Mouse (Mus musculus): ENCODE measurements around the gene Sars2. TPM values are rescaled to one million over a fixed set of nuclear protein-coding genes. Genes with fewer than 3 reads are reported as not detected.
A peak's percentile ranks its signal among the peaks of the same experiment; 100 is the strongest.

The Sars2 gene
- polyA plus RNA-seq, 1 experiment from 2014 or later = 22.4 TPM

GRCm38 (mm10) chr7:28720753-28721537 is 20.8 kb upstream of the Sars2 start:
- no peak overlapping the region for H3K9ac ChIP-seq (ENCODE audit: low read length)
- H3K4me3 ChIP-seq (replicated peaks; ENCODE audit: low read length) = no peak overlapping the region
- WGBS = 62% methylated on average over 3 of the region's 3 CpGs
- H3K4me1 ChIP-seq (ENCODE audit: control insufficient read depth, insufficient read depth, low read length) = no peaks in the 10 kb centered on the region
- H3K27ac ChIP-seq (ENCODE audit: low read length) = no peak overlapping the region
- H3K9me3 ChIP-seq (replicated peaks; ENCODE audit: control insufficient read depth, low read length) = no peaks in the 10 kb centered on the region
- H3K27me3 ChIP-seq (ENCODE audit: control insufficient read depth, insufficient read depth, low read length) = no peaks in the 10 kb centered on the region
- no peaks in the 10 kb centered on the region for H3K36me3 ChIP-seq (ENCODE audit: control insufficient read depth, insufficient read depth, low read length)
- H3K4me2 ChIP-seq (ENCODE audit: low read depth, low read length) = no peak overlapping the region
- no peak for ATAC-seq (ENCODE audit: insufficient read depth, low FRiP score)

- no peak overlapping the region for H3K27ac ChIP-seq (ENCODE audit: low read length)
- H3K36me3 ChIP-seq (ENCODE audit: control insufficient read depth, insufficient read depth, low read length) = no peaks in the 10 kb centered on the region
- no peaks in the 10 kb centered on the region for H3K4me1 ChIP-seq (ENCODE audit: control insufficient read depth, insufficient read depth, low read length)
- no peaks in the 10 kb centered on the region for H3K9me3 ChIP-seq (replicated peaks; ENCODE audit: control insufficient read depth, low read length)
- 86% methylated on average over 7 of the region's 7 CpGs for WGBS
- ATAC-seq (ENCODE audit: insufficient read depth, low FRiP score) = no peak
- no peak overlapping the region for H3K4me3 ChIP-seq (replicated peaks; ENCODE audit: low read length)
- H3K9ac ChIP-seq (ENCODE audit: low read length) = no peak overlapping the region
- H3K4me2 ChIP-seq (ENCODE audit: low read depth, low read length) = no peak overlapping the region
- H3K27me3 ChIP-seq (ENCODE audit: control insufficient read depth, insufficient read depth, low read length) = no peaks in the 10 kb centered on the region
Measured at GRCm38 (mm10) chr7:28722079-28722478, 19.7 kb upstream of the Sars2 start.

DNA sequence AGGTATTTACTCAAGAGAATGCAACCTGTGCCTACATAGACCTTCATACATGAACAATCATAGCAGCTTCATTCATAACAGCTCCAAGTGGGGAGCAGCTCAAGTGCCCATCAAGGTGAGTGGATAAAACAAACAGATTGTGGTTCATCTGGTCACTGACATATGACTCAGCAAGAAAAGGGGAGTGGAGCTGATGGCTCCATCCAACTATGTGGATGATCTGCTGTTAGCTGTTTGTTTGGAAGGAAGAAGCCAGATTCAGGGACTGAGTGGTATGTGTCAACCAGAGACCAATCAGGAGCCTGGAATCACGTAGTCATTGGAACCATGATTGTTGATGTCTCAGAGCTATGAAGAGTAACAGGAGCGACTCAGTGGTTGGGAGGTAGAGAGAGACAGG is 17.2 kb upstream of the Sars2 start:
- WGBS = 89% methylated on average over 2 of the region's 2 CpGs
- Histone ChIP-seq H3K27ac (ENCODE audit: low read length) (no peak overlapping the region), H3K4me3 (replicated peaks; ENCODE audit: low read length) (no peak overlapping the region), H3K9ac (ENCODE audit: low read length) (no peak overlapping the region), H3K4me1 (ENCODE audit: control insufficient read depth, insufficient read depth, low read length) (no peaks in the 10 kb centered on the region), H3K9me3 (replicated peaks; ENCODE audit: control insufficient read depth, low read length) (no peaks in the 10 kb centered on the region), H3K4me2 (ENCODE audit: low read depth, low read length) (no peak overlapping the region), H3K27me3 (ENCODE audit: control insufficient read depth, insufficient read depth, low read length) (no peaks in the 10 kb centered on the region), H3K36me3 (ENCODE audit: control insufficient read depth, insufficient read depth, low read length) (no peaks in the 10 kb centered on the region)
- ATAC-seq (ENCODE audit: insufficient read depth, low FRiP score) = no peak

DNA sequence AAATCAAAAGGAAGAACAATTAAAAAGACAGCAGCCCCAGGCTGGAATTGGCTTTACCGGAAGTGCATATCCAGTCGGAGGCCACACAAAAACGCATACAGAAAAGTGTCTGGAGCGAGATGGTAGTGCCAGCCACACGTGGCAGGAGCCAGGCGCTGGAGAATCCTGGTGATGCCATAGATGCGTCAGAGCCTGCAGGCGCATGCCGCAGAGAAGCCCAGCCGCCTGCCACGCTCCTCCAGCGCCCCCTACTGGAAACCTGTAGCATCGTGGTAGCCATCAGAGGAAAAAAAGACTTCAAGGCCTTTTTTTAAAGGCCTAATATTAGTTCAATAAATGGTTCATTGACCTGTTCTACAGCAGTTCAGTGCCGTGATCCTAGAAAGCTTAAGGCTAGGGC is 15.2 kb upstream of the Sars2 start:
- no peak overlapping the region for H3K4me3 ChIP-seq (replicated peaks; ENCODE audit: low read length)
- H3K9ac ChIP-seq (ENCODE audit: low read length) = no peak overlapping the region
- 9% methylated on average over 14 of the region's 14 CpGs for WGBS
- peak overlapping the region; percentile 37 for H3K4me2 ChIP-seq (ENCODE audit: low read depth, low read length)
- 0 out of 2 replicates have a peak, but pooled peaks have one; percentile 21 for ATAC-seq (ENCODE audit: insufficient read depth, low FRiP score)
- H3K9me3 ChIP-seq (replicated peaks; ENCODE audit: control insufficient read depth, low read length) = peaks cover 6% of the 10 kb centered on the region; the same call in 1 of the 2 replicates
- no peaks in the 10 kb centered on the region for H3K27me3 ChIP-seq (ENCODE audit: control insufficient read depth, insufficient read depth, low read length)
- no peak overlapping the region for H3K27ac ChIP-seq (ENCODE audit: low read length)
- no peaks in the 10 kb centered on the region for H3K4me1 ChIP-seq (ENCODE audit: control insufficient read depth, insufficient read depth, low read length)
- H3K36me3 ChIP-seq (ENCODE audit: control insufficient read depth, insufficient read depth, low read length) = no peaks in the 10 kb centered on the region

DNA sequence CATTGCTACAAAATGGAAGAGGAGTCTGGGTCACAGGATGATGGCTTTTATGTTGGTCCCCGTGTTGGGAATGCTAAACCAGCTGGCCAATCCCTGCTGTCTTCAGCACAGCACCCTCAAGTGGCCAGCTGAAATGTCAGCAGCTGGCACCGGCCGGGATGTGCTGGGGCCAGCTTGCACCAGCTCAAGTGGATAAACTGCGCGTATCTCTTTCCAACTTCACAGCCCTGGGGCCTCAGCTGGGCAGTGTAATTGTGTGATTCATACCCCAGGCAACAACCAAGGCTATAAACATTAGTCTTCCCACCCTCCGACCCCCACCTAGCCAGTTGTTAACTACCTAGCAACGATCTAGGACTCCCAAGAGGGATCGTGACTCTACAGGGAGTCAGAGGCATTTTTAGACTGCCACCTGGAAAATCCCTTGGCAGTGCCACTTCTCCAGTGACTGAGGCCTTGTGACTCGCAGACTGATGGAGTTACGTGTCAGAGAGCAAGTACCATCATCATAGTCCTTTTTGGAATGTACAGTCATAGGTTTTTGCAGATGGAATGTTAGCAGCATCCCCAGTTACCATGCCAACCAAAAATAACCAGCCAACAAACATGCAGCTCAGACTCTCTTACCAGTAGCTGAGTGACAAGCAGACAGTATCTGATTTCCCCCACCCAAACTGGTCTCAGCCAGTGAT is 14.0 kb upstream of the Sars2 start:
- H3K9me3 ChIP-seq (replicated peaks; ENCODE audit: control insufficient read depth, low read length) = peaks cover 10% of the 10 kb centered on the region; the same call in 1 of the 2 replicates
- H3K27ac ChIP-seq (ENCODE audit: low read length) = no peak overlapping the region
- H3K4me1 ChIP-seq (ENCODE audit: control insufficient read depth, insufficient read depth, low read length) = peaks cover 1% of the 10 kb centered on the region
- ATAC-seq (ENCODE audit: insufficient read depth, low FRiP score) = no peak
- H3K4me3 ChIP-seq (replicated peaks; ENCODE audit: low read length) = no peak overlapping the region
- no peak overlapping the region for H3K4me2 ChIP-seq (ENCODE audit: low read depth, low read length)
- H3K9ac ChIP-seq (ENCODE audit: low read length) = no peak overlapping the region
- H3K36me3 ChIP-seq (ENCODE audit: control insufficient read depth, insufficient read depth, low read length) = no peaks in the 10 kb centered on the region
- H3K27me3 ChIP-seq (ENCODE audit: control insufficient read depth, insufficient read depth, low read length) = no peaks in the 10 kb centered on the region
- WGBS = 56% methylated on average over 10 of the region's 10 CpGs

GRCm38 (mm10) chr7:28732341-28733142 is 9.2 kb upstream of the Sars2 start:
- 0 out of 2 replicates have a peak, but pooled peaks cover 5% of the 10 kb centered on the region for H3K36me3 ChIP-seq (ENCODE audit: control insufficient read depth, insufficient read depth, low read length)
- H3K27ac ChIP-seq (ENCODE audit: low read length) = no peak overlapping the region
- peaks cover 6% of the 10 kb centered on the region for H3K4me1 ChIP-seq (ENCODE audit: control insufficient read depth, insufficient read depth, low read length)
- peaks cover 10% of the 10 kb centered on the region; the same call in 1 of the 2 replicates for H3K9me3 ChIP-seq (replicated peaks; ENCODE audit: control insufficient read depth, low read length)
- peak overlapping the region; percentile 58 for H3K9ac ChIP-seq (ENCODE audit: low read length)
- 3% methylated on average over 58 of the region's 58 CpGs for WGBS
- H3K4me3 ChIP-seq (replicated peaks; ENCODE audit: low read length) = peak overlapping the region; percentile 53
- H3K4me2 ChIP-seq (ENCODE audit: low read depth, low read length) = peak overlapping the region; percentile 84
- ATAC-seq (ENCODE audit: insufficient read depth, low FRiP score) = peak; percentile 91
- H3K27me3 ChIP-seq (ENCODE audit: control insufficient read depth, insufficient read depth, low read length) = no peaks in the 10 kb centered on the region

- peaks cover 11% of the 10 kb centered on the region; the same call in 1 of the 2 replicates for H3K36me3 ChIP-seq (ENCODE audit: control insufficient read depth, insufficient read depth, low read length)
- peak overlapping the region; percentile 53 for H3K4me3 ChIP-seq (replicated peaks; ENCODE audit: low read length)
- peak overlapping the region; percentile 58; the same call in 1 of the 2 replicates for H3K9ac ChIP-seq (ENCODE audit: low read length)
- peaks cover 6% of the 10 kb centered on the region for H3K4me1 ChIP-seq (ENCODE audit: control insufficient read depth, insufficient read depth, low read length)
- peaks cover 10% of the 10 kb centered on the region; the same call in 1 of the 2 replicates for H3K9me3 ChIP-seq (replicated peaks; ENCODE audit: control insufficient read depth, low read length)
- no peak; the same call in 1 of the 2 replicates for ATAC-seq (ENCODE audit: insufficient read depth, low FRiP score)
- 22% methylated on average over 11 of the region's 11 CpGs for whole genome bisulfite sequencing
- H3K4me2 ChIP-seq (ENCODE audit: low read depth, low read length) = peak overlapping the region; percentile 84
- no peak overlapping the region for H3K27ac ChIP-seq (ENCODE audit: low read length)
- no peaks in the 10 kb centered on the region for H3K27me3 ChIP-seq (ENCODE audit: control insufficient read depth, insufficient read depth, low read length)
Measured at GRCm38 (mm10) chr7:28733211-28733610, 8.6 kb upstream of the Sars2 start.

DNA sequence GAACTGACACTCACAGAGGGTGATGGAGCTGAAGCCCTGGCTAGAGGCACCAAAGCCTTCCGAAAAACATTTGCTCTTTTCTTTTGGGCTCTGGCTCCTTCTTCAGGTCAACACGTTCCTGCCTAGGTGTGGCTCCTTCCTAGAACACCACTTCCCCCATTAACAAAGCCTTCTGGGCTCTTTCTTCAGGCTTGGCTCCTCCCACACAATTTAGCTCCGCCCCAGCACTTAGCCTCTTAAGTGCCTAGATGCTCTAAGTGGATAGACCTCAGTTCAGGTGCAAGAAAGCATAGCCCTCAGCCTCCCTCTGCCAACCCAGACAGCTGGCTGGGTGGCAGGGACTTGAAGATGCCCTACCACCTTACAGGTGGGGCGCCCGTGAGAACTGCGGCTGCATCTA is 6.1 kb upstream of the Sars2 start:
- 75% methylated on average over 6 of the region's 6 CpGs for WGBS
- Histone ChIP-seq H3K4me3 (replicated peaks; ENCODE audit: low read length) (no peak overlapping the region), H3K27ac (ENCODE audit: low read length) (no peak overlapping the region), H3K27me3 (ENCODE audit: control insufficient read depth, insufficient read depth, low read length) (no peaks in the 10 kb centered on the region), H3K36me3 (ENCODE audit: control insufficient read depth, insufficient read depth, low read length) (peaks cover 14% of the 10 kb centered on the region; the same call in 1 of the 2 replicates), H3K9me3 (replicated peaks; ENCODE audit: control insufficient read depth, low read length) (peaks cover 10% of the 10 kb centered on the region; the same call in 1 of the 2 replicates), H3K4me2 (ENCODE audit: low read depth, low read length) (no peak overlapping the region), H3K4me1 (ENCODE audit: control insufficient read depth, insufficient read depth, low read length) (peaks cover 7% of the 10 kb centered on the region), H3K9ac (ENCODE audit: low read length) (no peak overlapping the region)
- no peak for ATAC-seq (ENCODE audit: insufficient read depth, low FRiP score)
